In the genomic region with DNA sequence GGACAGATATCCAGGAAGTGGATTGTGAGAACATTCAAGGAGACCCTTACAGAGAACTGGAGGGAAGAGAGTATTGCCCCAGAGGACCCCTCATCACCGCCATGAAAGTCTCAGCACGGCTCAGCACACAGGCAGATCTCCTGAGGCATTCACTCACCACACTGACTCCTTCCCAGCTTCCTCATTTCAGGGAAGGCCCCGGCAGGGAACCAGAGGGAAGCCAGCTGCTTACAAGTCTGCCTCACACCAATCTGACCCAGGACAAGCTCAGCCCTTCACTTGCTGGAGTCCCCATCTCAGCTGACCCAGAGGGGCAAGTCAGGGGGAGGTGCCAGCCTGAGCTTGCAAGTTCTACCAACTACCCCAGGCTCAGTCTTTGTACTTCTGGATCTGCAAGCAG, we compare ENCODE assay signal across 35 mouse cellular contexts. TPM values are rescaled to one million over a fixed set of nuclear protein-coding genes. Genes with fewer than 3 reads are reported as not detected.
DNase-seq lines count a peak whose midpoint lies in the region; ATAC-seq and TF ChIP-seq lines count a peak whose summit lies in the region.
"Had no signal": no experiment of that assay in that cellular context is flagged by ENCODE, and none has a peak within 500 bp of the region (broad histone marks: within the 10 kb centered on the region; RNA-seq: fewer than 3 reads in every experiment).

No protein-coding gene starts in this region.

- H3K9me3 ChIP-seq in lung, postnatal 0 days (ENCODE audit: low read length), result no peaks in the 10 kb centered on the region
- no peaks in the 10 kb centered on the region for H3K9me3 ChIP-seq in MEL (replicated peaks; ENCODE audit: insufficient read depth, low read length)
- no peaks in the 10 kb centered on the region for H3K9me3 ChIP-seq in hindbrain, embryonic 10.5 days
- H3K9me3 ChIP-seq: embryonic facial prominence, embryonic 12.5 days; forebrain, embryonic 15.5 days; heart, embryonic 12.5 days; intestine, embryonic 15.5 days; liver, embryonic 13.5 days; megakaryocyte, embryonic 14.5 days; midbrain, embryonic 13.5 days; neural tube, embryonic 15.5 days; stomach, embryonic 15.5 days had no signal

- no peaks in the 10 kb centered on the region for H3K79me2 ChIP-seq in MEL (ENCODE audit: control insufficient read depth, insufficient read depth, low read length, poor library complexity)

- TF ChIP-seq EP300 in lung, postnatal 0 days (IDR thresholded peaks at IDR 0.05), result no peak
- no peak for TF ChIP-seq EP300 in MEL (IDR thresholded peaks at IDR 0.05; ENCODE audit: low read depth in 1 of 2, low read length in 2 of 2)

- WGBS in lung, postnatal 0 days, result 34% methylated on average over 3 of the region's 3 CpGs
- 5% methylated on average over 3 of the region's 3 CpGs for WGBS in bone marrow, adult 2 months
- 61% methylated on average over 3 of the region's 3 CpGs for WGBS in hindbrain, embryonic 10.5 days

- no peak for TF ChIP-seq RAD21 in MEL (IDR thresholded peaks at IDR 0.05; ENCODE audit: low read depth, low read length)

- H3K4me3 ChIP-seq in lung, postnatal 0 days (ENCODE audit: low read depth, low read length), result no peak overlapping the region
- no peak overlapping the region for H3K4me3 ChIP-seq in MEL (ENCODE audit: control insufficient read depth in 1 of 2, insufficient read depth in 1 of 2, low read depth in 2 of 2, low read length in 2 of 2)
- H3K4me3 ChIP-seq in bone marrow, adult 2 months (replicated peaks; ENCODE audit: control insufficient read depth, low read depth, low read length), result no peak overlapping the region
- H3K4me3 ChIP-seq in hindbrain, embryonic 10.5 days, result no peak overlapping the region
- H3K4me3 ChIP-seq: embryonic facial prominence, embryonic 12.5 days; forebrain, embryonic 15.5 days; gastrocnemius, adult 2 months; heart, adult 2 months; heart, embryonic 12.5 days; intestine, embryonic 15.5 days; liver, embryonic 13.5 days; megakaryocyte, embryonic 14.5 days; midbrain, embryonic 13.5 days; neural tube, embryonic 15.5 days; stomach, embryonic 15.5 days had no signal

- no peak for TF ChIP-seq CTCF in lung, postnatal 0 days (IDR thresholded peaks at IDR 0.05)
- no peak for TF ChIP-seq CTCF in MEL (IDR thresholded peaks at IDR 0.05 in 2 of 3, conservative IDR thresholded peaks at IDR 0.05 in 1 of 3; ENCODE audit: control insufficient read depth in 1 of 3, insufficient read depth in 1 of 3, low read depth in 2 of 3, low read length in 3 of 3, poor library complexity in 1 of 3, severe bottlenecking in 1 of 3)
- TF ChIP-seq CTCF in bone marrow, adult 2 months (IDR thresholded peaks at IDR 0.05; ENCODE audit: control insufficient read depth, insufficient read depth, low read length), result no peak

- H3K27ac ChIP-seq in lung, postnatal 0 days (ENCODE audit: low read length), result no peak overlapping the region
- H3K27ac ChIP-seq in MEL (ENCODE audit: control insufficient read depth, low read depth, low read length), result no peak overlapping the region
- peak overlapping the region; percentile 29; the same call in 1 of the 2 replicates for H3K27ac ChIP-seq in bone marrow, adult 2 months (ENCODE audit: control insufficient read depth, insufficient read depth, low read depth, low read length, poor library complexity)
- no peak overlapping the region for H3K27ac ChIP-seq in hindbrain, embryonic 10.5 days
- H3K27ac ChIP-seq: embryonic facial prominence, embryonic 12.5 days; forebrain, embryonic 15.5 days; gastrocnemius, adult 2 months; heart, adult 2 months; intestine, embryonic 15.5 days; liver, embryonic 13.5 days; midbrain, embryonic 13.5 days; neural tube, embryonic 15.5 days; stomach, embryonic 15.5 days had no signal

- no peaks in the 10 kb centered on the region for H3K4me1 ChIP-seq in lung, postnatal 0 days (ENCODE audit: insufficient read depth, low read depth, low read length)
- no peaks in the 10 kb centered on the region for H3K4me1 ChIP-seq in MEL (ENCODE audit: control insufficient read depth in 1 of 2, insufficient read depth in 2 of 2, low read length in 2 of 2)
- no peaks in the 10 kb centered on the region for H3K4me1 ChIP-seq in bone marrow, adult 2 months (ENCODE audit: control insufficient read depth, insufficient read depth, low read length)
- peaks cover 5% of the 10 kb centered on the region for H3K4me1 ChIP-seq in hindbrain, embryonic 10.5 days (replicated peaks)
- H3K4me1 ChIP-seq: heart, embryonic 12.5 days; liver, embryonic 13.5 days; neural tube, embryonic 15.5 days had no signal

- TF ChIP-seq POLR2A in MEL (IDR thresholded peaks at IDR 0.05; ENCODE audit: control insufficient read depth in 1 of 2, insufficient read depth in 1 of 2, low read depth in 1 of 2, low read length in 2 of 2, poor library complexity in 1 of 2), result no peak
- no peak for TF ChIP-seq POLR2A in bone marrow, adult 2 months (IDR thresholded peaks at IDR 0.05; ENCODE audit: borderline replicate concordance, control insufficient read depth, low read depth, low read length)

- H3K27me3 ChIP-seq in lung, postnatal 0 days (replicated peaks; ENCODE audit: insufficient read depth, low read length), result no peaks in the 10 kb centered on the region
- no peaks in the 10 kb centered on the region; a peak in 2 of 4 replicates for H3K27me3 ChIP-seq in MEL (ENCODE audit: control insufficient read depth in 1 of 2, insufficient read depth in 2 of 2, low read length in 2 of 2)
- H3K27me3 ChIP-seq in hindbrain, embryonic 10.5 days (ENCODE audit: insufficient read depth, poor library complexity, severe bottlenecking), result no peaks in the 10 kb centered on the region
- H3K27me3 ChIP-seq: embryonic facial prominence, embryonic 12.5 days; forebrain, embryonic 15.5 days; heart, embryonic 12.5 days; intestine, embryonic 15.5 days; liver, embryonic 13.5 days; midbrain, embryonic 13.5 days; neural tube, embryonic 15.5 days; stomach, embryonic 15.5 days had no signal

- no peak overlapping the region for H3K9ac ChIP-seq in lung, postnatal 0 days (replicated peaks; ENCODE audit: low read depth)
- H3K9ac ChIP-seq in MEL (ENCODE audit: control insufficient read depth, low read depth, low read length, poor library complexity, severe bottlenecking), result no peak overlapping the region
- H3K9ac ChIP-seq: embryonic facial prominence, embryonic 12.5 days; forebrain, embryonic 15.5 days; heart, embryonic 12.5 days; intestine, embryonic 15.5 days; liver, embryonic 13.5 days; midbrain, embryonic 13.5 days; neural tube, embryonic 15.5 days; stomach, embryonic 15.5 days had no signal

- peak; percentile 49 for ATAC-seq in lung, postnatal 0 days
- peak; percentile 82 for ATAC-seq in megakaryocyte, adult 5-6 weeks (ENCODE audit: poor library complexity, severe bottlenecking)
- ATAC-seq: activated CD4-positive, CD25-positive, alpha-beta regulatory T cell, adult 4 months; forebrain, embryonic 15.5 days; hindbrain, embryonic 16.5 days; intestine, embryonic 15.5 days; midbrain, embryonic 13.5 days had no signal

- DNase-seq in lung, postnatal 0 days (ENCODE audit: low spot score), result peak; percentile 51
- DNase-seq in lung, postnatal 25 days (ENCODE audit: low spot score), result no peak
- DNase-seq in MEL (ENCODE audit: low read depth, low spot score), result peak; percentile 33
- DNase-seq in adrenal gland, adult 8-10 months, result no peak
- no peak for DNase-seq in hindbrain, embryonic 10.5 days (ENCODE audit: low spot score)
- DNase-seq: adrenal gland, adult 2 months; B cell, adult 2 months; cerebellum, adult 11 months; cerebellum, adult 9-10 months; cerebellum, postnatal 36 days; embryo, embryonic 11 days; gastrocnemius, adult 2 months; gastrocnemius, postnatal 36 days; heart, adult 2 months; kidney, adult 2 months; kidney, postnatal 36 days; left cerebral cortex, postnatal 4 days; liver, embryonic 13.5 days; lung, adult 2 months; retina, postnatal 1 day; right cerebral cortex, postnatal 14 days; thymus, adult 18-20 months; thymus, postnatal 25 days had no signal

- no peaks in the 10 kb centered on the region for H3K36me3 ChIP-seq in lung, postnatal 0 days (ENCODE audit: insufficient read depth, low read length)
- no peaks in the 10 kb centered on the region for H3K36me3 ChIP-seq in MEL (ENCODE audit: control insufficient read depth in 1 of 2, insufficient read depth in 2 of 2, low read length in 2 of 2)
- H3K36me3 ChIP-seq in hindbrain, embryonic 10.5 days, result no peaks in the 10 kb centered on the region
- H3K36me3 ChIP-seq: embryonic facial prominence, embryonic 12.5 days; forebrain, embryonic 15.5 days; heart, embryonic 12.5 days; intestine, embryonic 15.5 days; liver, embryonic 13.5 days; midbrain, embryonic 13.5 days; neural tube, embryonic 15.5 days; stomach, embryonic 15.5 days had no signal

- no peak overlapping the region for H3K4me2 ChIP-seq in lung, postnatal 0 days (replicated peaks; ENCODE audit: low read depth, low read length)
- H3K4me2 ChIP-seq: embryonic facial prominence, embryonic 12.5 days; forebrain, embryonic 15.5 days; heart, embryonic 12.5 days; intestine, embryonic 15.5 days; liver, embryonic 13.5 days; midbrain, embryonic 13.5 days; neural tube, embryonic 15.5 days; stomach, embryonic 15.5 days had no signal

RNA-seq across cellular contexts. Expression of a gene that starts 11.4 kb away (rescaled TPM):
- 1.8 and 2.3 TPM in 2 replicates for polyA plus RNA-seq in lung, postnatal 0 days (2015; fragmentation: Nextera tagmentation; extraction: Ambion mirVana)
- not detected in 2 replicates for total RNA-seq in MEL (2012; rRNA removed)
- under 1 TPM in 1 of 2 experiments, not detected in 1; 0.01 TPM for polyA plus RNA-seq in MEL (2012; ENCODE audit: insufficient read depth in 1 of 2, insufficient read length in 2 of 2, low read depth in 1 of 2, low replicate concordance in 2 of 2, missing spikeins in 1 of 2)
- 1.5 and 5.0 TPM in 2 replicates for polyA plus RNA-seq in bone marrow, adult 2 months (2011; ENCODE audit: insufficient read depth, insufficient read length, low replicate concordance, missing spikeins)
- total RNA-seq in megakaryocyte, adult 5-6 weeks (2015), result 0.22 and 0.41 TPM in 2 replicates
- total RNA-seq in megakaryocyte, adult 5-6 weeks (2017), result 0.28 and 0.55 TPM in 2 replicates
- under 1 TPM; 0.09 to 0.43 (median 0.28) TPM for total RNA-seq in adrenal gland, adult 8-10 months (2022)
- 0.71 and 1.4 TPM in 2 replicates for polyA plus RNA-seq in hindbrain, embryonic 10.5 days (2016; fragmentation: Nextera tagmentation; extraction: Ambion mirVana)
- total RNA-seq: gastrocnemius, adult 2 months; gastrocnemius, postnatal 36 days; heart, adult 2 months had no signal
- polyA plus RNA-seq: activated CD4-positive, CD25-positive, alpha-beta regulatory T cell, adult 4 months had no signal

RNA-seq across cellular contexts. Expression of a gene that starts 11.4 kb away (rescaled TPM):
- polyA plus RNA-seq in lung, postnatal 0 days (2015; fragmentation: Nextera tagmentation; extraction: Ambion mirVana), result 16.5 and 16.7 TPM in 2 replicates
- total RNA-seq in MEL (2012; rRNA removed), result 15.8 and 18.3 TPM in 2 replicates
- polyA plus RNA-seq in MEL (2012; ENCODE audit: insufficient read depth in 1 of 2, insufficient read length in 2 of 2, low read depth in 1 of 2, low replicate concordance in 2 of 2, missing spikeins in 1 of 2), result 10 to 100 TPM in 1 of 2 experiments, not detected in 1; 21.9 TPM
- 2.7 and 4.6 TPM in 2 replicates for polyA plus RNA-seq in bone marrow, adult 2 months (2011; ENCODE audit: insufficient read depth, insufficient read length, low replicate concordance, missing spikeins)
- total RNA-seq in megakaryocyte, adult 5-6 weeks (2015), result 3.2 and 4.5 TPM in 2 replicates
- 2.3 and 3.9 TPM in 2 replicates for total RNA-seq in megakaryocyte, adult 5-6 weeks (2017)
- total RNA-seq in adrenal gland, adult 8-10 months (2022), result 10 to 100 TPM; 31.7 to 45.8 (median 42.3) TPM
- 27.8 and 29.6 TPM in 2 replicates for polyA plus RNA-seq in hindbrain, embryonic 10.5 days (2016; fragmentation: Nextera tagmentation; extraction: Ambion mirVana)

RNA-seq across cellular contexts. Expression of a gene that starts 35.7 kb away (rescaled TPM):
- polyA plus RNA-seq in lung, postnatal 0 days (2015; fragmentation: Nextera tagmentation; extraction: Ambion mirVana), result 9.4 and 10.5 TPM in 2 replicates
- total RNA-seq in MEL (2012; rRNA removed), result 3.7 and 4.1 TPM in 2 replicates
- 1 to 10 TPM in 1 of 2 experiments, not detected in 1; 8.1 TPM for polyA plus RNA-seq in MEL (2012; ENCODE audit: insufficient read depth in 1 of 2, insufficient read length in 2 of 2, low read depth in 1 of 2, low replicate concordance in 2 of 2, missing spikeins in 1 of 2)
- 6.4 and 19.5 TPM in 2 replicates for polyA plus RNA-seq in bone marrow, adult 2 months (2011; ENCODE audit: insufficient read depth, insufficient read length, low replicate concordance, missing spikeins)
- total RNA-seq in megakaryocyte, adult 5-6 weeks (2015), result 7.9 and 11.6 TPM in 2 replicates
- total RNA-seq in megakaryocyte, adult 5-6 weeks (2017), result 11.8 and 12.5 TPM in 2 replicates
- 10 to 100 TPM in 3 of 4 experiments, 1 to 10 TPM in 1; 7.7 to 69.5 (median 16.0) TPM for total RNA-seq in adrenal gland, adult 8-10 months (2022)
- polyA plus RNA-seq in hindbrain, embryonic 10.5 days (2016; fragmentation: Nextera tagmentation; extraction: Ambion mirVana), result 3.5 and 4.6 TPM in 2 replicates

RNA-seq across cellular contexts. Expression of a gene that starts 54.1 kb away (rescaled TPM):
- 27.8 and 30.3 TPM in 2 replicates for polyA plus RNA-seq in lung, postnatal 0 days (2015; fragmentation: Nextera tagmentation; extraction: Ambion mirVana)
- 31.0 and 34.1 TPM in 2 replicates for total RNA-seq in MEL (2012; rRNA removed)
- 10 to 100 TPM in 1 of 2 experiments, not detected in 1; 40.5 TPM for polyA plus RNA-seq in MEL (2012; ENCODE audit: insufficient read depth in 1 of 2, insufficient read length in 2 of 2, low read depth in 1 of 2, low replicate concordance in 2 of 2, missing spikeins in 1 of 2)
- 18.8 and 22.3 TPM in 2 replicates for polyA plus RNA-seq in bone marrow, adult 2 months (2011; ENCODE audit: insufficient read depth, insufficient read length, low replicate concordance, missing spikeins)
- total RNA-seq in megakaryocyte, adult 5-6 weeks (2015), result 49.1 and 62.1 TPM in 2 replicates
- 40.8 and 56.3 TPM in 2 replicates for total RNA-seq in megakaryocyte, adult 5-6 weeks (2017)
- total RNA-seq in adrenal gland, adult 8-10 months (2022), result 10 to 100 TPM; 44.9 to 69.9 (median 57.6) TPM
- polyA plus RNA-seq in hindbrain, embryonic 10.5 days (2016; fragmentation: Nextera tagmentation; extraction: Ambion mirVana), result 62.6 and 69.7 TPM in 2 replicates

Comparison
In these comparisons a context has a peak if more than half of its experiments do, and no peak if none do; other contexts are left out.
1. DNase-seq: peak in lung, postnatal 0 days (single experiment) and MEL (single experiment); none in lung, postnatal 25 days (single experiment), adrenal gland, adult 8-10 months (single experiment) and hindbrain, embryonic 10.5 days (single experiment).